Mouse (Mus musculus) erythroblast, embryonic 14.5 days (primary cell): ENCODE measurements around the gene Nktr.

ENCODE experiments used
- GATA1 ChIP-seq: IDR thresholded peaks from 2 replicates; pipeline ENCODE4 v1.6.1; 2012; ENCODE audit warnings: low read length, inconsistent platforms, mixed read lengths
- TAL1 ChIP-seq: IDR thresholded peaks from 3 replicates; pipeline ENCODE4 v1.6.1; 2012; ENCODE audit warnings: low read length, inconsistent platforms, mixed read lengths

GRCm38 (mm10) chr9:121752774-121753173, 33.8 kb downstream of the Nktr start:
- no peak for TF ChIP-seq GATA1
- no peak for TF ChIP-seq TAL1
